Mouse (Mus musculus): ENCODE measurements around the gene Zfp36l2. TPM values are rescaled to one million over a fixed set of nuclear protein-coding genes. Genes with fewer than 3 reads are reported as not detected.

Gene Zfp36l2
- polyA plus RNA-seq, 1 experiment from 2014 or later = 15.6 TPM

DNA sequence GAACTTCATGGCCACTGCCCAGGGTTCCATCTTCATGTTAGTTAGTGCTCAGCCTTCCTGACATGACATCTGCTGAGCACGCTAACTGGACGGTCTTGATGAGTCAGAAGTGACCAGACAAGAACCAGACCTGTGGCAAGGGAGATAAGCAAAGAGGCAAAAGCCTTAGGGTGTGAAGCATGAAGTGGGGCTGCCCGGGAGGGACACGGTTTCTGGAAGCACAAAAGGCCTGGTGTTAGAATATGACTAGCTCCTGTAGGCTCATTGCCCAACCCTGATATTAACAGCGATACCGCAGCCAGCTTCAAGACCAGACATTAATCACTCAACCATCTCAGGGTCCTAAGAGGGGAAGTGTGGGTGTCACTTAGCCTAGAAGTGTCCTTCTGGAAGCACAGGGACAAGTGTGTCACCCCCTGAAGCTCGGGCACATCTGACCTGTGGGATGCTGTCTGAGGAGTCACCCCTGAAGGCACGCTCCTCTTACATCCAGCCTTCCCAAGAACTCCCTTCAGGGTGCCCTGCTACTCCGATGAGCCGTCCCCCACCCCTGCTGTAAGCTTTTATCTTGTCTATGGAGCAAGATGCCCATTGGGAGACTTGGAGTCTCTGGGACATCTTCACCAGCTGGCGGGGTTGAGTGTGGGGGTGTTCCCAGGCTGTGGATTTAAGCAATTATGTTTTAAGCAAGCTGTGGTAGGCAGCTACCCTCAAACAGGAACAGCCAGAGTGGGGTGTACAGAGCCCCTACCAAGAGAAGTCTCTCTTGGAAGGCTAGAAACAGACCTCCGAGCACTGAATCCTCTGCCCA, 34.6 kb downstream of the Zfp36l2 start:
- H3K4me1 ChIP-seq (ENCODE audit: insufficient read depth, low read depth, low read length) = peaks cover 10% of the 10 kb centered on the region
- 67% methylated on average over 12 of the region's 12 CpGs for WGBS
- H3K9ac ChIP-seq (replicated peaks; ENCODE audit: low read depth) = no peak overlapping the region
- H3K4me2 ChIP-seq (replicated peaks; ENCODE audit: low read depth, low read length) = no peak overlapping the region
- TF ChIP-seq CTCF (IDR thresholded peaks at IDR 0.05) = no peak
- H3K4me3 ChIP-seq (ENCODE audit: low read depth, low read length) = no peak overlapping the region
- no peaks in the 10 kb centered on the region for H3K36me3 ChIP-seq (ENCODE audit: insufficient read depth, low read length)
- H3K9me3 ChIP-seq (ENCODE audit: low read length) = no peaks in the 10 kb centered on the region
- H3K27ac ChIP-seq (ENCODE audit: low read length) = no peak overlapping the region
- ATAC-seq (no peak), DNase-seq (ENCODE audit: low spot score) (no peak)
- H3K27me3 ChIP-seq (replicated peaks; ENCODE audit: insufficient read depth, low read length) = 0 out of 2 replicates have a peak, but pooled peaks cover 3% of the 10 kb centered on the region

GRCm38 (mm10) chr17:84152206-84152975, 35.4 kb downstream of the Zfp36l2 start:
- no peak for ATAC-seq
- no peak for DNase-seq (ENCODE audit: low spot score)
- no peak overlapping the region for H3K27ac ChIP-seq (ENCODE audit: low read length)
- H3K27me3 ChIP-seq (replicated peaks; ENCODE audit: insufficient read depth, low read length) = 0 out of 2 replicates have a peak, but pooled peaks cover 3% of the 10 kb centered on the region
- H3K9me3 ChIP-seq (ENCODE audit: low read length) = no peaks in the 10 kb centered on the region
- H3K36me3 ChIP-seq (ENCODE audit: insufficient read depth, low read length) = no peaks in the 10 kb centered on the region
- TF ChIP-seq EP300 (IDR thresholded peaks at IDR 0.05) (no peak), CTCF (IDR thresholded peaks at IDR 0.05) (no peak)
- no peak overlapping the region for H3K4me2 ChIP-seq (replicated peaks; ENCODE audit: low read depth, low read length)
- 48% methylated on average over 6 of the region's 6 CpGs for WGBS
- H3K4me3 ChIP-seq (ENCODE audit: low read depth, low read length) = no peak overlapping the region
- H3K9ac ChIP-seq (replicated peaks; ENCODE audit: low read depth) = no peak overlapping the region
- peaks cover 13% of the 10 kb centered on the region for H3K4me1 ChIP-seq (ENCODE audit: insufficient read depth, low read depth, low read length)

DNA sequence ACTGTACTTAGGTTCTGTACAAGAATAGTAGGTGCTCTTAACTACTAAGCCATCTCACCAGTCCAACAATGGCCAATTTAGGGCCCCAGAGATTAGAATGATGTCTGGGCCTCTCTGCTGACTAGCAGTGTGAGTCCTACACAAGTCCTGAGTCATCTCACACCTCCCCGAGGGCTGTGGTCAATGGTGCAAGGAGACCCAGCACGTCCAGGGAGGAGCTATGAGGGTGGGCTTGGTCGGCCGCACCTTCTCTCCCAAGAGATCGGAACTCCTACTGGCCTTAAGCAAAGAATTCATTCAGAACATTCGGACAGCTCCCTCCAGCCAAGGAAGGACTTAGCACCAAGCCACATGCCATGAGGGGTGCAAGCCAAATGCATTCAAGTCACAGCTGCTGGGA, 36.4 kb downstream of the Zfp36l2 start:
- no peak overlapping the region for H3K4me2 ChIP-seq (replicated peaks; ENCODE audit: low read depth, low read length)
- H3K9ac ChIP-seq (replicated peaks; ENCODE audit: low read depth) = no peak overlapping the region
- 78% methylated on average over 6 of the region's 6 CpGs for WGBS
- no peak overlapping the region for H3K27ac ChIP-seq (ENCODE audit: low read length)
- TF ChIP-seq EP300 (IDR thresholded peaks at IDR 0.05) (no peak), CTCF (IDR thresholded peaks at IDR 0.05) (no peak)
- H3K27me3 ChIP-seq (replicated peaks; ENCODE audit: insufficient read depth, low read length) = 0 out of 2 replicates have a peak, but pooled peaks cover 3% of the 10 kb centered on the region
- no peak for ATAC-seq
- H3K4me1 ChIP-seq (ENCODE audit: insufficient read depth, low read depth, low read length) = peaks cover 20% of the 10 kb centered on the region
- H3K9me3 ChIP-seq (ENCODE audit: low read length) = no peaks in the 10 kb centered on the region
- no peak for DNase-seq (ENCODE audit: low spot score)
- H3K36me3 ChIP-seq (ENCODE audit: insufficient read depth, low read length) = no peaks in the 10 kb centered on the region
- H3K4me3 ChIP-seq (ENCODE audit: low read depth, low read length) = no peak overlapping the region

DNA sequence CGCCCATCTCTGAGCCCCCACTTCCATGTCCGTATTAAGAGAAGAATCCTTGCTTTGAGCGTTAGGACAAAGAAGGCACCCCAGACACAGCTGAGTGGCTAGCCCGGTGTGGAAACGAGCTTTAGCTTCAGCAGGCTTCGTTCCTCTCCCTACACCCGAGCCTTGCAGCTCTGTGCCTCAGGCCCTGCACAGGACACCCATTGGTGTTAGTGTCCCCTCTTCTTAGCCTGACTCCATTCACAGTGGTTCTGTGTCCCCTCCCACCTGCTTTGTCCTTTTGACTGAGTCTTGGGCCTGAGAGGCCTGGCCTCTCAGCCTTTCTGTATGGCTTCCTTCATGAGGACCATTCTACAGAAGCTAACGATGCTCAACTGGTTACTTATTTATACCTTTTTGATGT, 37.5 kb downstream of the Zfp36l2 start:
- no peak overlapping the region for H3K4me3 ChIP-seq (ENCODE audit: low read depth, low read length)
- H3K27ac ChIP-seq (ENCODE audit: low read length) = no peak overlapping the region
- H3K27me3 ChIP-seq (replicated peaks; ENCODE audit: insufficient read depth, low read length) = 0 out of 2 replicates have a peak, but pooled peaks cover 3% of the 10 kb centered on the region
- H3K4me2 ChIP-seq (replicated peaks; ENCODE audit: low read depth, low read length) = no peak overlapping the region
- TF ChIP-seq CTCF (IDR thresholded peaks at IDR 0.05) (no peak), EP300 (IDR thresholded peaks at IDR 0.05) (no peak)
- no peaks in the 10 kb centered on the region for H3K9me3 ChIP-seq (ENCODE audit: low read length)
- WGBS = 90% methylated on average over 8 of the region's 8 CpGs
- ATAC-seq (no peak), DNase-seq (ENCODE audit: low spot score) (no peak)
- H3K4me1 ChIP-seq (ENCODE audit: insufficient read depth, low read depth, low read length) = peaks cover 24% of the 10 kb centered on the region
- no peak overlapping the region for H3K9ac ChIP-seq (replicated peaks; ENCODE audit: low read depth)
- no peaks in the 10 kb centered on the region for H3K36me3 ChIP-seq (ENCODE audit: insufficient read depth, low read length)

DNA sequence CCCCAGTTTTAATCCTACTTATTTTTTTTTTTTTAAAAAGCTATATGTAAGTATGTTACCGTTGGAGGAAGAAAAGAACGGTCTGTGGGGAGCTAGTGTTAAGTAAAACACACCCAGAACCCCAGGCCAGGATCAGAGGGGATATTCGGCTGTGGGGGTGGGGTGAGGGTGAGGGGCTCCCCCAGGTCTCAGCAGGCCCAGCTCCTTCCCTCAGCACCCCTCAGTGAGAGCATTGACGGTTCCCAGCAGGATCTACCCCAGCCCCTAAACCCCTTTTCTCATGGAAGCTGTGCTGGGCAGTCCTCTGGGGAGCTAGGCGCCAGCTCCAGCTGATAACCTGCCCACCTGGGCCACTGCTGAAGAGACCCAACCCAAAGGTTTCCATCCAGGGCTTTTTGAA, 38.2 kb downstream of the Zfp36l2 start:
- Histone ChIP-seq H3K9me3 (ENCODE audit: low read length) (no peaks in the 10 kb centered on the region), H3K27ac (ENCODE audit: low read length) (0 out of 2 replicates have a peak overlapping the region, but pooled peaks have one; percentile 70), H3K36me3 (ENCODE audit: insufficient read depth, low read length) (no peaks in the 10 kb centered on the region), H3K4me2 (replicated peaks; ENCODE audit: low read depth, low read length) (no peak overlapping the region), H3K9ac (replicated peaks; ENCODE audit: low read depth) (no peak overlapping the region), H3K4me3 (ENCODE audit: low read depth, low read length) (no peak overlapping the region), H3K27me3 (replicated peaks; ENCODE audit: insufficient read depth, low read length) (0 out of 2 replicates have a peak, but pooled peaks cover 3% of the 10 kb centered on the region), H3K4me1 (ENCODE audit: insufficient read depth, low read depth, low read length) (peaks cover 26% of the 10 kb centered on the region)
- TF ChIP-seq CTCF (IDR thresholded peaks at IDR 0.05) (no peak), EP300 (IDR thresholded peaks at IDR 0.05) (no peak)
- 68% methylated on average over 5 of the region's 5 CpGs for WGBS
- DNase-seq (ENCODE audit: low spot score) (no peak), ATAC-seq (no peak)
